In genomic region chr4:133489489-133490245, GRCm38 (mm10) we compare ENCODE assay signal across 12 mouse cellular contexts. TPM values are rescaled to one million over a fixed set of nuclear protein-coding genes. Genes with fewer than 3 reads are reported as not detected.
DNase-seq lines count a peak whose midpoint lies in the region; ATAC-seq and TF ChIP-seq lines count a peak whose summit lies in the region.
"Had no signal": no experiment of that assay in that cellular context is flagged by ENCODE, and none has a peak within 500 bp of the region (broad histone marks: within the 10 kb centered on the region; RNA-seq: fewer than 3 reads in every experiment).

No protein-coding gene starts in this region.

- DNase-seq in heart, adult 11 months: peak; percentile 93
- no peak for DNase-seq in heart, postnatal 25 days (ENCODE audit: low spot score)
- peak; percentile 48 for DNase-seq in lung, embryonic 14.5 days
- no peak for DNase-seq in lung, postnatal 25 days (ENCODE audit: low spot score)
- DNase-seq in left cerebral cortex, adult 9 months (ENCODE audit: low spot score in 2 of 2): no peak

- H3K36me3 ChIP-seq in lung, embryonic 14.5 days (ENCODE audit: insufficient read depth): no peaks in the 10 kb centered on the region
- no peaks in the 10 kb centered on the region for H3K36me3 ChIP-seq in heart, embryonic 16.5 days (ENCODE audit: control insufficient read depth, insufficient read depth)
- H3K36me3 ChIP-seq in stomach, embryonic 16.5 days (ENCODE audit: control insufficient read depth, insufficient read depth, low read length): no peaks in the 10 kb centered on the region

- TF ChIP-seq CTCF in lung, embryonic 14.5 days (IDR thresholded peaks at IDR 0.05; ENCODE audit: low read depth): no peak

- H3K4me1 ChIP-seq in lung, embryonic 14.5 days (ENCODE audit: insufficient read depth): peaks cover 2% of the 10 kb centered on the region; the same call in 1 of the 2 replicates
- peaks cover 37% of the 10 kb centered on the region for H3K4me1 ChIP-seq in heart, embryonic 16.5 days (ENCODE audit: control insufficient read depth, insufficient read depth, low read length)
- peaks cover 17% of the 10 kb centered on the region for H3K4me1 ChIP-seq in stomach, embryonic 16.5 days (ENCODE audit: control insufficient read depth, insufficient read depth, low read length)

- WGBS in lung, embryonic 14.5 days: 43% methylated on average over 4 of the region's 4 CpGs
- 39% methylated on average over 4 of the region's 4 CpGs for WGBS in heart, embryonic 16.5 days
- WGBS in stomach, embryonic 16.5 days: 57% methylated on average over 4 of the region's 4 CpGs

- H3K9ac ChIP-seq in lung, embryonic 14.5 days: no peak overlapping the region
- no peak overlapping the region for H3K9ac ChIP-seq in heart, embryonic 16.5 days (ENCODE audit: low read length)
- no peak overlapping the region for H3K9ac ChIP-seq in stomach, embryonic 16.5 days (ENCODE audit: low read length)

- H3K27ac ChIP-seq in lung, embryonic 14.5 days (ENCODE audit: low read depth): peak overlapping the region; percentile 36; the same call in 1 of the 2 replicates
- H3K27ac ChIP-seq in heart, embryonic 16.5 days (ENCODE audit: low read length): peak overlapping the region; percentile 45
- peak overlapping the region; percentile 79 for H3K27ac ChIP-seq in stomach, embryonic 16.5 days (ENCODE audit: low read length)
- H3K27ac ChIP-seq: macrophage had no signal

- intact Hi-C loops in heart, postnatal 25 days (cut with DNase I): no loop called here

- no peaks in the 10 kb centered on the region for H3K9me3 ChIP-seq in lung, embryonic 14.5 days (ENCODE audit: low read depth, low read length)
- no peaks in the 10 kb centered on the region for H3K9me3 ChIP-seq in heart, embryonic 16.5 days (replicated peaks; ENCODE audit: control insufficient read depth, low read length)
- no peaks in the 10 kb centered on the region for H3K9me3 ChIP-seq in stomach, embryonic 16.5 days (replicated peaks; ENCODE audit: control insufficient read depth, low read length)

- H3K27me3 ChIP-seq in lung, embryonic 14.5 days (ENCODE audit: insufficient read depth, low read length): peaks cover 2% of the 10 kb centered on the region; the same call in 1 of the 2 replicates
- H3K27me3 ChIP-seq in heart, embryonic 16.5 days (ENCODE audit: control insufficient read depth, insufficient read depth, low read length): peaks cover 1% of the 10 kb centered on the region; the same call in 1 of the 2 replicates
- H3K27me3 ChIP-seq in stomach, embryonic 16.5 days (ENCODE audit: control insufficient read depth, insufficient read depth, low read length): no peaks in the 10 kb centered on the region

- no peak overlapping the region for H3K4me2 ChIP-seq in lung, embryonic 14.5 days
- no peak overlapping the region for H3K4me2 ChIP-seq in heart, embryonic 16.5 days (ENCODE audit: low read depth, low read length)
- H3K4me2 ChIP-seq in stomach, embryonic 16.5 days (ENCODE audit: low read depth, low read length): no peak overlapping the region

- no peak for ATAC-seq in lung, embryonic 14.5 days (ENCODE audit: insufficient read depth)
- no peak for ATAC-seq in heart, embryonic 16.5 days (replicated peaks; ENCODE audit: extremely low read depth, insufficient read depth, low FRiP score)
- peak; percentile 22; the same call in 1 of the 2 replicates for ATAC-seq in stomach, embryonic 16.5 days (ENCODE audit: insufficient read depth, low FRiP score)
- ATAC-seq in granulocyte monocyte progenitor cell, adult 5-6 weeks (replicated peaks; ENCODE audit: poor library complexity, severe bottlenecking): no peak
- ATAC-seq: CD4-positive, CD25-positive, alpha-beta regulatory T cell, adult 4 months had no signal

- H3K4me3 ChIP-seq in lung, embryonic 14.5 days (ENCODE audit: low read depth, low read length): no peak overlapping the region
- no peak overlapping the region for H3K4me3 ChIP-seq in heart, embryonic 16.5 days (ENCODE audit: low read length)
- H3K4me3 ChIP-seq in stomach, embryonic 16.5 days (replicated peaks; ENCODE audit: low read length): no peak overlapping the region

RNA-seq across cellular contexts. Expression of gene Trnp1, which starts 8.7 kb away (rescaled TPM):
- 1 to 10 TPM; 2.2 to 4.3 TPM for total RNA-seq in heart, postnatal 25 days (2021)
- polyA plus RNA-seq in lung, embryonic 14.5 days (2014; fragmentation: Nextera tagmentation; extraction: Ambion mirVana): 1.1 and 1.3 TPM in 2 replicates
- 0.64 and 1.5 TPM in 2 replicates for polyA plus RNA-seq in heart, embryonic 16.5 days (2015; fragmentation: Nextera tagmentation; extraction: Ambion mirVana)
- 0.50 and 0.75 TPM in 2 replicates for polyA plus RNA-seq in stomach, embryonic 16.5 days (2015; fragmentation: Nextera tagmentation; extraction: Ambion mirVana)
- total RNA-seq in granulocyte monocyte progenitor cell, adult 5-6 weeks (2014; fragmentation: Nextera tagmentation): not detected in 2 replicates
- total RNA-seq in granulocyte monocyte progenitor cell, adult 5-6 weeks (2017): not detected in 2 replicates
- polyA plus RNA-seq: CD4-positive, CD25-positive, alpha-beta regulatory T cell, adult 4 months had no signal

RNA-seq across cellular contexts. Expression of gene Tent5b, which starts 9.7 kb away (rescaled TPM):
- 1 to 10 TPM; 2.5 to 4.0 TPM for total RNA-seq in heart, postnatal 25 days (2021)
- polyA plus RNA-seq in lung, embryonic 14.5 days (2014; fragmentation: Nextera tagmentation; extraction: Ambion mirVana): 0.41 and 0.42 TPM in 2 replicates
- polyA plus RNA-seq in heart, embryonic 16.5 days (2015; fragmentation: Nextera tagmentation; extraction: Ambion mirVana): 1.0 and 1.3 TPM in 2 replicates
- 7.9 and 12.6 TPM in 2 replicates for polyA plus RNA-seq in stomach, embryonic 16.5 days (2015; fragmentation: Nextera tagmentation; extraction: Ambion mirVana)
- total RNA-seq in granulocyte monocyte progenitor cell, adult 5-6 weeks (2014; fragmentation: Nextera tagmentation): not detected in 2 replicates
- not detected in 2 replicates for total RNA-seq in granulocyte monocyte progenitor cell, adult 5-6 weeks (2017)
- total RNA-seq: layer of hippocampus, adult 18-20 months had no signal
- polyA plus RNA-seq: CD4-positive, CD25-positive, alpha-beta regulatory T cell, adult 4 months; macrophage had no signal

RNA-seq across cellular contexts. Expression of gene Kdf1, which starts 29.1 kb away (rescaled TPM):
- not detected for total RNA-seq in heart, postnatal 25 days (2021)
- polyA plus RNA-seq in lung, embryonic 14.5 days (2014; fragmentation: Nextera tagmentation; extraction: Ambion mirVana): 28.0 and 31.5 TPM in 2 replicates
- polyA plus RNA-seq in heart, embryonic 16.5 days (2015; fragmentation: Nextera tagmentation; extraction: Ambion mirVana): 3.1 and 4.5 TPM in 2 replicates
- polyA plus RNA-seq in stomach, embryonic 16.5 days (2015; fragmentation: Nextera tagmentation; extraction: Ambion mirVana): 33.7 and 39.0 TPM in 2 replicates
- 0.32 TPM in 1 of 2 replicates, not detected in the other for total RNA-seq in granulocyte monocyte progenitor cell, adult 5-6 weeks (2014; fragmentation: Nextera tagmentation)
- not detected in 2 replicates for total RNA-seq in granulocyte monocyte progenitor cell, adult 5-6 weeks (2017)
- total RNA-seq: gastrocnemius, postnatal 4 days had no signal
- polyA plus RNA-seq: macrophage had no signal

RNA-seq across cellular contexts. Expression of gene Nudc, which starts 56.1 kb away (rescaled TPM):
- total RNA-seq in heart, postnatal 25 days (2021): 10 to 100 TPM; 66.9 to 67.9 TPM
- polyA plus RNA-seq in lung, embryonic 14.5 days (2014; fragmentation: Nextera tagmentation; extraction: Ambion mirVana): 248 and 258 TPM in 2 replicates
- polyA plus RNA-seq in heart, embryonic 16.5 days (2015; fragmentation: Nextera tagmentation; extraction: Ambion mirVana): 209 and 234 TPM in 2 replicates
- polyA plus RNA-seq in stomach, embryonic 16.5 days (2015; fragmentation: Nextera tagmentation; extraction: Ambion mirVana): 194 and 218 TPM in 2 replicates
- 246 and 253 TPM in 2 replicates for total RNA-seq in granulocyte monocyte progenitor cell, adult 5-6 weeks (2014; fragmentation: Nextera tagmentation)
- total RNA-seq in granulocyte monocyte progenitor cell, adult 5-6 weeks (2017): 262 and 283 TPM in 2 replicates

Comparison
In these comparisons a context has a peak if more than half of its experiments do, and no peak if none do; other contexts are left out.
1. DNase-seq: peak in heart, adult 11 months (single experiment) and lung, embryonic 14.5 days (single experiment); none in heart, postnatal 25 days (single experiment), lung, postnatal 25 days (single experiment) and left cerebral cortex, adult 9 months (0 of 2).
2. Peak in every context shown above with its lines, with median percentiles within 50 percentile points of each other: H3K27ac ChIP-seq.